Mouse (Mus musculus) neural tube, embryonic 13.5 days (tissue): ENCODE measurements around the gene Olfr685. TPM values are rescaled to one million over a fixed set of nuclear protein-coding genes. Genes with fewer than 3 reads are reported as not detected.

Experiments used
- polyA plus RNA-seq: library from polyadenylated mRNA; unstranded; fragments of >200 nt; fragmentation: Nextera tagmentation; extraction: Ambion mirVana; gene quantifications from 2 replicates; pipeline ENCODE4 v1.2.1, GENCODE M21; 2015

The Olfr685 gene
- polyA plus RNA-seq, 1 experiment from 2014 or later = not detected

Other genes starting within 250 kb of the Olfr685 start
- not detected in 2 replicates for gene Olfr670, start 223.4 kb downstream of the Olfr685 start, polyA plus RNA-seq
- gene Olfr671, start 206.9 kb downstream of the Olfr685 start, polyA plus RNA-seq = not detected in 2 replicates
- gene Olfr672, start 184.0 kb downstream of the Olfr685 start, polyA plus RNA-seq = not detected in 2 replicates
- not detected in 2 replicates for gene Olfr675, start 157.6 kb downstream of the Olfr685 start, polyA plus RNA-seq
- not detected in 2 replicates for gene Olfr676, start 153.3 kb downstream of the Olfr685 start, polyA plus RNA-seq
- not detected in 2 replicates for gene Olfr677, start 134.6 kb downstream of the Olfr685 start, polyA plus RNA-seq
- not detected in 2 replicates for gene Olfr678, start 121.5 kb downstream of the Olfr685 start, polyA plus RNA-seq
- not detected in 2 replicates for gene Olfr679, start 104.8 kb downstream of the Olfr685 start, polyA plus RNA-seq
- not detected in 2 replicates for gene Olfr680-ps1, start 93.2 kb downstream of the Olfr685 start, polyA plus RNA-seq
- not detected in 2 replicates for gene Olfr681, start 69.2 kb downstream of the Olfr685 start, polyA plus RNA-seq
- not detected in 2 replicates for gene Olfr683, start 39.0 kb downstream of the Olfr685 start, polyA plus RNA-seq
- not detected in 2 replicates for gene Olfr684, start 22.4 kb downstream of the Olfr685 start, polyA plus RNA-seq
- not detected in 2 replicates for gene Olfr686, start 21.5 kb upstream of the Olfr685 start, polyA plus RNA-seq
- not detected in 2 replicates for gene Olfr688, start 102.1 kb upstream of the Olfr685 start, polyA plus RNA-seq
- 0.06 TPM in 1 of 2 replicates, not detected in the other for gene Olfr689, start 125.2 kb upstream of the Olfr685 start, polyA plus RNA-seq
- gene Olfr690, start 148.1 kb upstream of the Olfr685 start, polyA plus RNA-seq = not detected in 2 replicates
- 0.29 TPM in 1 of 2 replicates, not detected in the other for gene Olfr691, start 156.3 kb upstream of the Olfr685 start, polyA plus RNA-seq
- gene Olfr692, start 182.2 kb upstream of the Olfr685 start, polyA plus RNA-seq = not detected in 2 replicates
- gene Gm5901, start 189.0 kb upstream of the Olfr685 start, polyA plus RNA-seq = not detected in 2 replicates
- 36.7 and 43.2 TPM in 2 replicates for gene Fam160a2, start 214.0 kb upstream of the Olfr685 start, polyA plus RNA-seq
- 0.20 TPM in 1 of 2 replicates, not detected in the other for gene Cnga4, start 218.6 kb upstream of the Olfr685 start, polyA plus RNA-seq
- 2.1 and 2.5 TPM in 2 replicates for gene Cckbr, start 239.7 kb upstream of the Olfr685 start, polyA plus RNA-seq